Mouse (Mus musculus) limb, embryonic 13.5 days (tissue): ENCODE results near the gene Zfp383. TPM values are rescaled to one million over a fixed set of nuclear protein-coding genes. Genes with fewer than 3 reads are reported as not detected.

Experiments used
- ATAC-seq: fragments of 200-750 bp; cut with Nextera tagmentation; 2 replicates; pipeline ENCODE4 v1.8.0; 2017; ENCODE audit warnings: low read depth, moderate number of reproducible peaks, moderate TSS enrichment; ENCODE audit not compliant: low FRiP score
- H3K27ac ChIP-seq: fragments of 300-500 bp; sonication (generic); 2 replicates; pipeline ENCODE4 v1.5.1; 2015; ENCODE audit warnings: inconsistent platforms, mild to moderate bottlenecking, moderate library complexity
- H3K27me3 ChIP-seq: fragments of 300-500 bp; sonication (generic); 2 replicates; pipeline ENCODE4 v1.6.1; 2015; ENCODE audit warnings: mild to moderate bottlenecking, inconsistent platforms
- H3K36me3 ChIP-seq: fragments of 300-500 bp; sonication (generic); 2 replicates; pipeline ENCODE4 v1.6.1; 2015; ENCODE audit warnings: inconsistent platforms, mild to moderate bottlenecking, moderate library complexity
- H3K4me1 ChIP-seq: fragments of 300-500 bp; sonication (generic); 2 replicates; pipeline ENCODE4 v1.6.1; 2015; ENCODE audit warnings: inconsistent platforms
- H3K4me2 ChIP-seq: fragments of 300-500 bp; sonication (generic); replicated peaks from 2 replicates; pipeline ENCODE4 v1.6.1; 2015; ENCODE audit warnings: inconsistent platforms, mild to moderate bottlenecking, moderate library complexity
- H3K4me3 ChIP-seq: fragments of 300-500 bp; sonication (generic); 2 replicates; pipeline ENCODE4 v1.5.1; 2015; ENCODE audit warnings: moderate library complexity, mild to moderate bottlenecking, inconsistent platforms
- H3K9ac ChIP-seq: fragments of 300-500 bp; sonication (generic); 2 replicates; pipeline ENCODE4 v1.6.1; 2015; ENCODE audit warnings: mild to moderate bottlenecking, inconsistent platforms
- H3K9me3 ChIP-seq: fragments of 300-500 bp; sonication (generic); 2 replicates; pipeline ENCODE4 v1.6.1; 2016; ENCODE audit warnings: inconsistent platforms
- WGBS: fragments of 180-500 bp; shearing (Covaris S2); methylation state at CpG from one replicate; pipeline ENCODE4 v1.1.7; 2015; 5-methylcytosine and 5-hydroxymethylcytosine counted together
- polyA plus RNA-seq: library from polyadenylated mRNA; unstranded; fragments of >200 nt; fragmentation: Nextera tagmentation; extraction: Ambion mirVana; gene quantifications from 2 replicates; pipeline ENCODE4 v1.2.1, GENCODE M21; 2015

Zfp383 gene
- polyA plus RNA-seq, 1 experiment from 2014 or later = 8.3 TPM

DNA sequence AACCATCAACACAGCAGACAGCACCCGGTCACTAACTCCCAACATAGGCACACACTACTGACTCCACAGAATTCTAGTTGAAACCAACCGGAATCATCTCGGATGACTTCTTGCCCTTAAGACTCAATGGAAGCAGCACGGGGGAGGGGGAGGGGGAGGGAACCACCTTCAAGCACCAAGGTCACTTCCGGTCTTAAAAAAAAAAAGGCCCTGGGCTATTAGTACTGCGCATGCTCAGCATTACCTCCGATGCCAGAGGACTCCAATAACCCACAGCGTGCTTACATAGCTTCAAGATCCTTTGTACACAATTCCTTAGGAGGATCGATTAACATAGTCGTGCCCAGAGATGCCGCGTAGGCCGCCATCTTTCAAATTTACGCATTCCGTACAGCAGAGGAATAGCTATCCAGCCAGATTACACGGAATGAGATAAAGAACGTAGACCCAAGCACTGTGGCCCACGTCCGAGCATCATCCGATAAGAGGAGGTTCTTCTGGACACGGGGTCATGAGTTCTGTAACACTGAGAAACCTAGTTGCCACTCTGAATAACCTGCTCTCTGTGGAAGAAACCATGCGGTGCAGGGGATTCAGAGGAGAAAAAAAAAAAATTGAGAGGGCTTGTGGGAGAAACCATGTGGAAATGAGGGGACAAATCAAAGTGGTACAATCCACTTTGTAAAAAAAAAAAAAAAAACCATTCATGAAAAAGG, 1.9 kb upstream of the Zfp383 start, which contains the start of gene Zfp27:
Zfp27 (minus strand) TSS at position 607 of the 716 bp plus-strand sequence.
- H3K27ac ChIP-seq = peak within 1 kb of the TSS; percentile 94
- no peaks in the 10 kb centered on the region for H3K27me3 ChIP-seq
- no peaks in the 10 kb centered on the region for H3K9me3 ChIP-seq
- under 1% methylated on average over 22 of the region's 22 CpGs for WGBS
- H3K4me3 ChIP-seq = peak within 1 kb of the TSS; percentile 59
- peaks cover 18% of the 10 kb centered on the region for H3K4me1 ChIP-seq
- peak within 1 kb of the TSS; percentile 68 for H3K4me2 ChIP-seq
- peak within 1 kb of the TSS; percentile 75 for H3K9ac ChIP-seq
- ATAC-seq = peak; percentile 83
- peaks cover 22% of the 10 kb centered on the region for H3K36me3 ChIP-seq

DNA sequence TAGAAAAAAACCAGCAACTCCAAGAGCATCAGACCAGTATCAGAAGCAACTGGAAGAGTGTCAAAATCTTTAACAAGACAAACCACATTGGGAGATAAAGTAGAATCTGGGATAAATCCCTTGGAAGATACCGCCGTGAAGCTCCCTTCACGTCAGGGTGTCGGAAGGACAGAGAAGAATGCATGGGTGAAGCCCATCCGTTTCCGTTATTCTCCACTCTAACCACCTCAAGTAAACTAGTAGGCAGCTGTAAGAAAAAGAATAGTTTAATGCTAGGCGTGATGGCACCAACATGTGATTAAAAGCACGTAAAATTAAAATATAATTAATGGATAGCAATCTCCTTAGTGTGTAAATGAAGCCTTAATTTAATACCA, 1.4 kb upstream of the Zfp383 start:
- ATAC-seq = no peak
- Histone ChIP-seq H3K9ac (peak overlapping the region; percentile 75; the same call in 1 of the 2 replicates), H3K4me1 (peaks cover 19% of the 10 kb centered on the region)

DNA sequence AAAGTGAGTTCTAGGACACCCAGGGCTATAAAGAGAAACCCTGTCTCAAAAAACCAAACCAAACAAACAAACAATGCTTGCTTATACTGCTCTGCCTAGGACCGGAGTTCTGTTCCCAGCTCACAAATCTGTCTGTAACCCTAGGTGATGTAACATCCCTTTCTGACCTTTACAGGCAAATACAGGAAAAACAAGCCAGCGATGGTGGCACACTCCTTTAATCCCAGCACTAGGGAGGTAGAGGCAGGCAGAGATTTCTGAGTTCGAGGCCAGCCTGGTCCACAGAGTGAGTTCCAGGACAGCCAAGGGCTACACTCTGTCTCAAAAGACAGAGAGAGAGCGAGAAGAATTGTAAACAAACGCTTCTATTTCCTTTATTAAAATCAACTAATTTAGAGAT, 817 bp upstream of the Zfp383 start:
- Histone ChIP-seq H3K9me3 (no peaks in the 10 kb centered on the region), H3K4me2 (peak overlapping the region; percentile 68; the same call in 1 of the 2 replicates), H3K4me3 (no peak overlapping the region), H3K9ac (no peak overlapping the region), H3K27me3 (no peaks in the 10 kb centered on the region), H3K36me3 (peaks cover 25% of the 10 kb centered on the region), H3K4me1 (peaks cover 19% of the 10 kb centered on the region), H3K27ac (peak overlapping the region; percentile 94; the same call in 1 of the 2 replicates)
- WGBS = 88% methylated on average over 5 of the region's 5 CpGs
- no peak for ATAC-seq

More for the DNA sequence above, 1.4 kb upstream of the Zfp383 start:
- WGBS = 33% methylated on average over 8 of the region's 8 CpGs
- no peaks in the 10 kb centered on the region for H3K9me3 ChIP-seq
- no peaks in the 10 kb centered on the region for H3K27me3 ChIP-seq
- peaks cover 22% of the 10 kb centered on the region for H3K36me3 ChIP-seq
- H3K27ac ChIP-seq = peak overlapping the region; percentile 94
- H3K4me3 ChIP-seq = peak overlapping the region; percentile 59
- H3K4me2 ChIP-seq = peak overlapping the region; percentile 68

DNA sequence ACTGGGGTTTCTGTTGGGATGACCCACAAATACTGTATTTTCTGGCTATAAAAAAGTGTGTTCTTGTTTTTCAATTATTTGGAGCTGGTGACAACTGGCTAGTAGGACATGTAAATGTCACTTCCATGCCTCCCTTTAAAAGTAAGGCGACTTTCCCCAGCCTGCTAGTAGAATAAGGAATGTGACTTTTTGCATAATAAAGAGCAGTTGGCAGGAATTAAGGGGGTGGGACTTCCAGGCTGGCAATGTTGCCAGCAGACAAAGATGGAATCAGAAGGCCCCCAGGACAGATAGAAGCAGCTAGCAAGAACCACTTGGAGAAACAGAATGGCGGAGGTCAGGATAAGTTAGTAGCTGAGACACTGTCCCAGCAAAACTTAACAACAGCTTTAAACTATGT, 2.2 kb downstream of the Zfp383 start:
- 76% methylated on average over 2 of the region's 2 CpGs for whole genome bisulfite sequencing
- Histone ChIP-seq H3K27me3 (no peaks in the 10 kb centered on the region), H3K36me3 (peaks cover 43% of the 10 kb centered on the region), H3K27ac (no peak overlapping the region), H3K9me3 (peaks cover 5% of the 10 kb centered on the region; the same call in 1 of the 2 replicates), H3K4me3 (peak overlapping the region; percentile 71; the same call in 1 of the 2 replicates), H3K4me2 (peak overlapping the region; percentile 72), H3K4me1 (peaks cover 19% of the 10 kb centered on the region), H3K9ac (no peak overlapping the region)
- ATAC-seq = no peak

DNA sequence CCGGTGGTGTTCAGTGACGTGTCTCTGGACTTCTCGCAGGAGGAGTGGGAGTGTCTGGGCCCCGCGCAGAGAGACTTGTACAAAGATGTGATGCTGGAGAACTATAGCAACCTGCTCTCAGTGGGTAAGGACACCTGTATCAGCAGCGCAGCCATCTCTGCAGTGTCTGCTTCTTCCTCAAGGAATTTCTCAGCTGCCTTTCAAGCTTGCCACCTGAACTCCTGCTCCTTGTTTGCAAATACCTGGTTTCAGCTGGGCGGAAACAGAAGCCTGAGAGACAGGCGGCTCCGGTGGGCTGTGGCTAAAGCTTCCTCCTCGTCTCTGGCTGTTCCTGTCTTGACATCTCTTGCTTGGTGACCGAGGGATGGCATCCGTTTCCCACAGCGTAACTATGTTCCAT, 4.1 kb downstream of the Zfp383 start:
- peaks cover 9% of the 10 kb centered on the region; the same call in 1 of the 2 replicates for H3K9me3 ChIP-seq
- peaks cover 19% of the 10 kb centered on the region for H3K4me1 ChIP-seq
- no peak overlapping the region for H3K9ac ChIP-seq
- no peak overlapping the region for H3K4me3 ChIP-seq
- H3K27me3 ChIP-seq = no peaks in the 10 kb centered on the region
- no peak overlapping the region for H3K27ac ChIP-seq
- no peak for ATAC-seq
- peaks cover 59% of the 10 kb centered on the region for H3K36me3 ChIP-seq
- WGBS = 94% methylated on average over 13 of the region's 13 CpGs
- H3K4me2 ChIP-seq = no peak overlapping the region

DNA sequence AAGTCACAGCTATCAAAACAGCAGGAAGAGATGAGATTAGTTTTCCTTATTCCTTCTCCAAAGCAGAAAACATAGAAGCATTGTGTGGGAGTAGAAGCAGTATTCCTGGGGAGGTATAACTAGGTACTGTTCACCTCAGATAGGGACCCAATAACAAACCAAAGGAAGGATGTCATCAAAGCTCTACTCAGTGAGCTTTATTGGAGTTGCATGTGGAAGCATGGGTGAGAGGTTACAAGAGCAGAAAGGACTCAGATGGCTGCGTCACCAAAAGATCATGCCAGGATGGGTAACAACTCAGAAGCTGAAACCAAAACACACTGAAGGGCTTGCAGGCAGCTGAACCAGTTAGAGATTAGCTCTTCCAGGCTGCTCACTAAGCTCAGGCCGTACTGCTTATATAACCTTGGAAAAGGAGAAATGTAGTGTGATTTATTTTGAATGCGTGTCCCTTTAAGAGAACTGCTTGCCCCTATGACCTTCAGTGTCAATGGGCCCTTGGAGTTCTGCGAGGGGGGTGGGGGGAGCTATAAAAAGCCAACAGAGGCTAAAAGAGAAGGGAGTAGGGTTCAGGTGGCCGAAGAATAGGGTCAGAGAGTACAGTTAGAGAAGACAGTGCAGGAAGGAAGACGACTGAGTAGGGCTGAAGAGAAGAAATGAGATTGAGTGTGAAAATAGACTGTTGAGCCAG, 9.5 kb downstream of the Zfp383 start:
- Histone ChIP-seq H3K27ac (no peak overlapping the region; the same call in 1 of the 2 replicates), H3K9me3 (peaks cover 9% of the 10 kb centered on the region; the same call in 1 of the 2 replicates), H3K27me3 (no peaks in the 10 kb centered on the region), H3K4me3 (no peak overlapping the region), H3K36me3 (peaks cover 51% of the 10 kb centered on the region), H3K9ac (no peak overlapping the region), H3K4me1 (no peaks in the 10 kb centered on the region), H3K4me2 (no peak overlapping the region)
- ATAC-seq = no peak
- WGBS = 62% methylated on average over 6 of the region's 6 CpGs

DNA sequence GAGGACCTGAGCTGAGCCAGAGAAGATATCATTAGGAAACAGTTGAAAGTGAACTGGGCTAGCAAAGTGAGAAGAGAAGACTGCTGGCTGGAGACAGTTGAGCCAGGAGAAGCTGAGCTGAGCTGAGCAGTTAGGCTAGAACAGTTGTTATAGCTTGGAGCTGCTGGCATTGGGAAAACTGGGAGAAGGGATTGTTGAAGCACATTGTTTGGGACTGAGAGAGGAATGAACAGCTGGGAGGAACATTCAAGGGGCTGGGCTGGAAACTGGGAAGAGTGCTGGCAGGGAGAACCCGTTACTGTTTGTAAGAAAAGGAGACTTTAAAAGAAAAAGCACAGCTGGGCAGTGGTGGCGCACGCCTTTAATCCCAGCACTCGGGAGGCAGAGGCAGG, 10.0 kb downstream of the Zfp383 start:
- H3K36me3 ChIP-seq = peaks cover 47% of the 10 kb centered on the region
- no peak; the same call in 1 of the 2 replicates for ATAC-seq
- H3K27ac ChIP-seq = no peak overlapping the region; the same call in 1 of the 2 replicates
- no peak overlapping the region for H3K4me3 ChIP-seq
- H3K9ac ChIP-seq = no peak overlapping the region
- no peak overlapping the region for H3K4me2 ChIP-seq
- WGBS = 88% methylated on average over 4 of the region's 4 CpGs
- peaks cover 9% of the 10 kb centered on the region; the same call in 1 of the 2 replicates for H3K9me3 ChIP-seq
- H3K4me1 ChIP-seq = no peaks in the 10 kb centered on the region
- H3K27me3 ChIP-seq = no peaks in the 10 kb centered on the region

DNA sequence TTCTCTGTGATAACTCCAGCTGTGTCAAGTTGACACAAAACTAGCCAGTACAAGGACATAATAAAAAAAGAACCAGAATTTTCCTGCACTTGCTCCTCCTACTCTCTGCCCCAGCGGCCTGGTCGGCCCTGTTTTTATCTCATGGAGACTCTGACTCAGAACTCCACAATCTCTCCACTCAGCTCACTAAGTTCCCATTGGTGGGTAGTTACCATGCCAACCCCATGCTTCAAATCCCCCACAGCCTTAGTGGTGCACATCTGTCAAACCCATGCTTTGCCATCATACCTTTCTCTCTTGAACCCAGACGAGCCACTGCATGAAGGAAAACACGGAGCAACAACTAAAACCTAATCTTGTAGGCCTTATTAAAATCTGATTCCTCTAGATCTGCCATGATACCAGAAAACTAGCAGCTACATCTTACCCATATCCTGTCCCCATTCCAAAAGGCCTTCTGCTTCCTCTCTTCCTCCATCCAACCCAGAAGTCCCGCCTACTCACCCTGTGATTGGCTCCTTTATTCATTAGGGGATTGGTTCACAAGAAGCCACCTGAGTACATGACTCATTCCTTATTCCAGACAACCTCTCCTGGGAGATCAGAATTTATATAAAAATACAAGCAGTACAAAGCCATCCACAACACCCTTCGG, 13.5 kb downstream of the Zfp383 start:
- ATAC-seq = no peak
- Histone ChIP-seq H3K4me2 (no peak overlapping the region), H3K9me3 (peaks cover 7% of the 10 kb centered on the region; the same call in 1 of the 2 replicates), H3K9ac (no peak overlapping the region), H3K27ac (no peak overlapping the region), H3K36me3 (peaks cover 15% of the 10 kb centered on the region), H3K27me3 (no peaks in the 10 kb centered on the region), H3K4me3 (no peak overlapping the region), H3K4me1 (no peaks in the 10 kb centered on the region)
- WGBS = 74% methylated on average over 6 of the region's 6 CpGs

DNA sequence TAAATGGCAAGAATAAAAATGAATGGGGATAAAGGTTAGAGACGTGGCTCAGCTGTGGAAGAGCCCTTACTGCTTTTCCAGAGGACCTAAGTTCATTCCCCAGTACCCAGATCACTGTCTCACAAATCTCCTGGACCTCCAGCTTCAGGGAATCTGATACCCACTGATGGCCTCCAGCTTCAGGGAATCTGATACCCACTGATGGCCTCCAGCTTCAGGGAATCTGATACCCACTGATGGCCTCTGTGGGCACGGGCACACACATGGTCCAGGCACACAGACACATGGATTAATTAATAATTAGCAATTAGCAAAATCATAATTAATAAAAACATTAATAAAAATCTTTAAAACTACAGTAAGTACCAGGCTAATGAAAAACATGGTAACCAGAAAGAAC, 14.8 kb downstream of the Zfp383 start:
- Histone ChIP-seq H3K4me1 (no peaks in the 10 kb centered on the region), H3K4me3 (no peak overlapping the region), H3K27me3 (no peaks in the 10 kb centered on the region), H3K27ac (no peak overlapping the region), H3K36me3 (peaks cover 3% of the 10 kb centered on the region; the same call in 1 of the 2 replicates), H3K9ac (no peak overlapping the region), H3K9me3 (peaks cover 7% of the 10 kb centered on the region; the same call in 1 of the 2 replicates), H3K4me2 (no peak overlapping the region)
- WGBS = 44% methylated on average over 2 of the region's 2 CpGs
- no peak for ATAC-seq

DNA sequence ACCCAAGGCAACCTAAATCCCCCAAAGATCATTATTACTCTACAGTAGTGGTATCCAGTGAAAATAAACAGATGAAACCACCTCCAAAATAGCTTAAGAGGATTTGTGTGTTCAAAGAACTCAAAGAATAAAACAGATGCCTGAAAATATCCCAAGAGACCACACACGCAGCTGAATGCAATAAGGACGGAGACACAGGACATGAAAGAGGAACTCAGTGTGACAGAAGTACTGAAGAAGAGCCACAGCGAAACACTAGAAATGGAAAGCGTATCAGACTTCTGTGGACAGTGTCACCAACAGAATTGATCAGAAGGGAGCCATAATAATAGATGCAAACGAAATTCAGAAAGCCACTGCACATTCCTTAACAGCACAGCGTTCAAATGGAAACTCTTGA, 30.8 kb downstream of the Zfp383 start:
- H3K36me3 ChIP-seq = peaks cover 71% of the 10 kb centered on the region
- H3K4me3 ChIP-seq = no peak overlapping the region
- no peak overlapping the region for H3K27ac ChIP-seq
- no peak overlapping the region for H3K9ac ChIP-seq
- H3K27me3 ChIP-seq = no peaks in the 10 kb centered on the region
- no peak overlapping the region for H3K4me2 ChIP-seq
- 84% methylated on average over 6 of the region's 6 CpGs for WGBS
- no peak for ATAC-seq
- H3K4me1 ChIP-seq = no peaks in the 10 kb centered on the region
- no peaks in the 10 kb centered on the region for H3K9me3 ChIP-seq

DNA sequence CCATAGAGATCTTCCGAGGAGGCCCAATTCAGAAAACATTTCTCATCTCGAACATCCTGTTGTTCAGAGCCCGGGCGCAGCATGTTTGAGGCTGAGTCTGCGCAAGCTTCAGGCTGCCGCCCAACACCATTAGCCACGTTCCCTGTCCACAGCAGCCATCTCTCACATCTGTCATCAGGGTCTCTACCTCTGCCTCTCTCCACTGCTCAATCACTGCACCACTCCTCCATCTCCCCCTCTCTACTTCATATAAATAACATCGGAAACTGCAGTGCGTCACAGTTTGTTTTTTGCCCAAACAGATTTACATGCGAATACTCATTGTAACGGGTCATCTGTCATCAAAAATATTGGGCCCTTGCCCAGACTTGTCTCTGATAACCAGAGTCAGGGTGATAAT, 33.0 kb downstream of the Zfp383 start:
- ATAC-seq = no peak
- Histone ChIP-seq H3K36me3 (peaks cover 59% of the 10 kb centered on the region), H3K27me3 (no peaks in the 10 kb centered on the region), H3K9ac (no peak overlapping the region), H3K4me3 (no peak overlapping the region), H3K27ac (no peak overlapping the region), H3K4me1 (no peaks in the 10 kb centered on the region), H3K4me2 (no peak overlapping the region), H3K9me3 (no peaks in the 10 kb centered on the region)
- WGBS = 89% methylated on average over 11 of the region's 11 CpGs

DNA sequence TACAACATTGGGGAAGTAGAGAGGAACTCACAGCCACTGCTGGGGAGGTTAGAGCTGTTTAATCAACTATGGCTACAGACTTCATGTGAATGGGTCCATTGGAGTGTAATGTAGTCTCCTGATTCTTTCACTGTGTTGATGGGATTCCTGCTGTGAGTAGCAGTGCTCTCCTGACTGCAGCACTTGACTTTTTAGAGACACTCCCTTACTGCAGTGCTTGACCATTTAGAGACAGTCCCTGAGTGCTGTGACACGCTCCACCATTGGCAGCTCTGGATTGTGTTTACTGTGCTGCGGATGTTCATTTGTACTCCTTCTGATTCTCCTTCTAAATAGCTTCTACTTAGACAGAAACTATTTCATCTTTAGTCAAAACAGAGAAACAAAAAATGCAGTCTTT, 34.7 kb downstream of the Zfp383 start:
- no peaks in the 10 kb centered on the region for H3K27me3 ChIP-seq
- no peak overlapping the region for H3K9ac ChIP-seq
- H3K9me3 ChIP-seq = no peaks in the 10 kb centered on the region
- H3K4me3 ChIP-seq = no peak overlapping the region
- no peak overlapping the region for H3K4me2 ChIP-seq
- ATAC-seq = no peak
- 58% methylated on average over 2 of the region's 2 CpGs for WGBS
- no peaks in the 10 kb centered on the region for H3K4me1 ChIP-seq
- no peak overlapping the region for H3K27ac ChIP-seq
- peaks cover 44% of the 10 kb centered on the region for H3K36me3 ChIP-seq
